Mouse (Mus musculus) heart, postnatal 0 days (tissue): Measurements from ENCODE around the gene Elavl4.

ENCODE experiments used
- CTCF ChIP-seq: IDR thresholded peaks from 2 replicates; pipeline ENCODE4 v1.5.1; 2016; ENCODE audit warnings: antibody characterized with exemption, control low read depth, low read depth
- EP300 ChIP-seq: IDR thresholded peaks from 2 replicates; pipeline ENCODE4 v1.6.1; 2016; ENCODE audit warnings: antibody characterized with exemption, low read depth

- no peak for TF ChIP-seq EP300
- no peak for TF ChIP-seq CTCF
Observed at GRCm38 (mm10) chr4:110352001-110352369, 276 bp upstream of the Elavl4 start.
